Mouse (Mus musculus) brain, embryonic 14.5 days (tissue): Measurements from ENCODE around the gene Znrf2. TPM values are rescaled to one million over a fixed set of nuclear protein-coding genes. Genes with fewer than 3 reads are reported as not detected.
A peak's percentile ranks its signal among the peaks of the same experiment; 100 is the strongest.

ENCODE experiments used
- DNase-seq: peaks from one replicate; pipeline ENCODE4 v3.0.0-alpha.2; 2011; ENCODE audit warnings: low read depth
- CTCF ChIP-seq: fragments of 200-500 bp; IDR thresholded peaks from 2 replicates; pipeline ENCODE4 v1.5.1; 2012; ENCODE audit warnings: inconsistent platforms, mild to moderate bottlenecking, moderate library complexity, borderline replicate concordance; ENCODE audit not compliant: insufficient read depth, insufficient read length; ENCODE audit errors: extremely low read depth
- POLR2A ChIP-seq: fragments of 200-500 bp; IDR thresholded peaks from 2 replicates; pipeline ENCODE4 v1.6.1; 2012; ENCODE audit warnings: mild to moderate bottlenecking, inconsistent platforms, borderline replicate concordance; ENCODE audit not compliant: poor library complexity, insufficient read depth, insufficient read length, severe bottlenecking; ENCODE audit errors: extremely low read depth
- polyA plus RNA-seq: library from polyadenylated mRNA; depleted of rRNA; stranded (reverse); fragments of >200 nt; gene quantifications from 2 replicates; pipeline ENCODE4 v1.2.3, GENCODE M21; 2012

Gene Znrf2
- polyA plus RNA-seq, 1 experiment: 19.3 TPM

GRCm38 (mm10) chr6:54786766-54787165, 29.9 kb upstream of the Znrf2 start:
- TF ChIP-seq POLR2A (no peak), CTCF (no peak)
- no peak for DNase-seq

GRCm38 (mm10) chr6:54788493-54788892, 28.2 kb upstream of the Znrf2 start:
- peak; percentile 48 for DNase-seq
- no peak for TF ChIP-seq POLR2A
- no peak for TF ChIP-seq CTCF

GRCm38 (mm10) chr6:54789139-54789538, 27.6 kb upstream of the Znrf2 start:
- TF ChIP-seq CTCF (no peak), POLR2A (no peak)
- no peak for DNase-seq

- no peak for DNase-seq
- TF ChIP-seq POLR2A: no peak
- no peak for TF ChIP-seq CTCF
Observed at GRCm38 (mm10) chr6:54790071-54790470, 26.6 kb upstream of the Znrf2 start.

- TF ChIP-seq CTCF (no peak), POLR2A (no peak)
- no peak for DNase-seq
Observed at GRCm38 (mm10) chr6:54793853-54794252, 22.9 kb upstream of the Znrf2 start.

GRCm38 (mm10) chr6:54794372-54794771, 22.3 kb upstream of the Znrf2 start:
- TF ChIP-seq POLR2A: no peak
- DNase-seq: no peak

GRCm38 (mm10) chr6:54794991-54795390, 21.7 kb upstream of the Znrf2 start:
- no peak for TF ChIP-seq POLR2A
- no peak for TF ChIP-seq CTCF

GRCm38 (mm10) chr6:54795971-54796370, 20.7 kb upstream of the Znrf2 start:
- no peak for TF ChIP-seq CTCF
- TF ChIP-seq POLR2A: no peak
- DNase-seq: no peak

More at GRCm38 (mm10) chr6:54794991-54795390, 21.7 kb upstream of the Znrf2 start:
- no peak for DNase-seq

GRCm38 (mm10) chr6:54802348-54802747, 14.4 kb upstream of the Znrf2 start:
- DNase-seq: peak; percentile 88

GRCm38 (mm10) chr6:54804066-54804864, 12.5 kb upstream of the Znrf2 start:
- TF ChIP-seq CTCF (no peak), POLR2A (no peak)
- no peak for DNase-seq

More at GRCm38 (mm10) chr6:54802348-54802747, 14.4 kb upstream of the Znrf2 start:
- TF ChIP-seq POLR2A (no peak), CTCF (no peak)

- no peak for TF ChIP-seq CTCF
- no peak for TF ChIP-seq POLR2A
- DNase-seq: no peak
Observed at GRCm38 (mm10) chr6:54805779-54806178, 10.9 kb upstream of the Znrf2 start.

GRCm38 (mm10) chr6:54809531-54810313, 7.0 kb upstream of the Znrf2 start:
- peak; percentile 34; the same call in 1 of the 2 replicates for TF ChIP-seq CTCF
- TF ChIP-seq POLR2A: no peak
- DNase-seq: peak; percentile 75

GRCm38 (mm10) chr6:54810314-54810646, 6.4 kb upstream of the Znrf2 start:
- TF ChIP-seq CTCF (no peak), POLR2A (no peak)
- DNase-seq: no peak
